ENCODE assay signal across 28 mouse cellular contexts in the genomic region with DNA sequence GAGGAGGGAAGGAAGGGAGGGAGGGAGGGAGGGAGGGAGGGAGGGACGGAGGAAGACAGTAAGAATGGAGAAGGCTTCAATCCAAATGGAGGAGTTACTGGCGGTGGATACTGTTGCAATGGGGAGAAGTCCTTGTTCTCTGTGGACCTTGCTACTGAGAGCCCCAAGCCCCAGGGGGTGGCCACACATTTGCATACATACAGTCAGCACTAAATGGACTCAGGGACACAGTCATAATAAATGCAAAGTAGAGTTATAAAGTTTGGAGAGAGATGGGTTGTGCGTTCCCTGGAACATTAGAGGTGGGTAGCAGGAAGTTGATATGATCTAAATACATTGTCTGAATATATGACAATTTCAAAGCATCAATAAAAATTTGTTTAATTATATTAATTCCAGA. TPM values are rescaled to one million over a fixed set of nuclear protein-coding genes. Genes with fewer than 3 reads are reported as not detected.
DNase-seq lines count a peak whose midpoint lies in the region; ATAC-seq lines count a peak whose summit lies in the region.
"Had no signal": no experiment of that assay in that cellular context is flagged by ENCODE, and none has a peak within 500 bp of the region (broad histone marks: within the 10 kb centered on the region; RNA-seq: fewer than 3 reads in every experiment).

No protein-coding gene starts in this region.

- WGBS in midbrain, embryonic 11.5 days, result 79% methylated on average over 3 of the region's 3 CpGs
- WGBS in midbrain, embryonic 15.5 days, result 84% methylated on average over 3 of the region's 3 CpGs

- ATAC-seq in midbrain, embryonic 11.5 days (ENCODE audit: low FRiP score), result no peak
- ATAC-seq in midbrain, embryonic 15.5 days (replicated peaks), result no peak
- ATAC-seq: CD4-positive, CD25-positive, alpha-beta regulatory T cell, adult 4 months; forebrain, embryonic 14.5 days; forebrain, embryonic 16.5 days had no signal

- no peak overlapping the region for H3K27ac ChIP-seq in midbrain, embryonic 11.5 days (ENCODE audit: low read depth, low read length)
- no peak overlapping the region for H3K27ac ChIP-seq in midbrain, embryonic 15.5 days
- H3K27ac ChIP-seq: embryonic facial prominence, embryonic 13.5 days; embryonic facial prominence, embryonic 15.5 days; forebrain, embryonic 10.5 days; forebrain, embryonic 12.5 days had no signal

- no peaks in the 10 kb centered on the region for H3K9me3 ChIP-seq in midbrain, embryonic 11.5 days (ENCODE audit: control insufficient read depth, low read length)
- no peaks in the 10 kb centered on the region for H3K9me3 ChIP-seq in midbrain, embryonic 15.5 days
- H3K9me3 ChIP-seq: embryonic facial prominence, embryonic 13.5 days; embryonic facial prominence, embryonic 15.5 days; forebrain, embryonic 10.5 days; forebrain, embryonic 12.5 days had no signal

- H3K4me2 ChIP-seq in midbrain, embryonic 11.5 days, result no peak overlapping the region
- no peak overlapping the region for H3K4me2 ChIP-seq in midbrain, embryonic 15.5 days
- H3K4me2 ChIP-seq: embryonic facial prominence, embryonic 13.5 days; embryonic facial prominence, embryonic 15.5 days; forebrain, embryonic 12.5 days had no signal

- H3K4me1 ChIP-seq in midbrain, embryonic 11.5 days (ENCODE audit: control insufficient read depth, insufficient read depth, low read length), result no peaks in the 10 kb centered on the region
- H3K4me1 ChIP-seq in midbrain, embryonic 15.5 days, result no peaks in the 10 kb centered on the region
- H3K4me1 ChIP-seq: embryonic facial prominence, embryonic 13.5 days; embryonic facial prominence, embryonic 15.5 days; forebrain, embryonic 10.5 days; forebrain, embryonic 12.5 days had no signal

- H3K27me3 ChIP-seq in midbrain, embryonic 11.5 days (ENCODE audit: control insufficient read depth, insufficient read depth, low read length), result no peaks in the 10 kb centered on the region
- H3K27me3 ChIP-seq in midbrain, embryonic 15.5 days (replicated peaks), result no peaks in the 10 kb centered on the region
- H3K27me3 ChIP-seq: embryonic facial prominence, embryonic 13.5 days; embryonic facial prominence, embryonic 15.5 days had no signal

- intact Hi-C loops in heart, postnatal 25 days (cut with DNase I), result no loop called here

- no peak overlapping the region for H3K9ac ChIP-seq in midbrain, embryonic 11.5 days (ENCODE audit: low read length)
- no peak overlapping the region for H3K9ac ChIP-seq in midbrain, embryonic 15.5 days
- H3K9ac ChIP-seq: embryonic facial prominence, embryonic 13.5 days; embryonic facial prominence, embryonic 15.5 days; forebrain, embryonic 12.5 days had no signal

- peak; percentile 31 for DNase-seq in heart, adult 11 months
- no peak for DNase-seq in heart, postnatal 25 days (ENCODE audit: low spot score)
- DNase-seq in midbrain, embryonic 11.5 days (ENCODE audit: low spot score, missing footprints), result peak; percentile 71
- peak; percentile 1 for DNase-seq in thymus, postnatal 4 days
- no peak for DNase-seq in thymus, adult 18-20 months
- DNase-seq: adrenal gland, adult 2 months; adrenal gland, postnatal 10 days; adrenal gland, postnatal 25 days; B cell, adult 2 months; cerebellum, adult 11 months; cerebellum, adult 18-20 months; cerebellum, adult 8-10 months; cerebellum, adult 9-11 months; cerebellum, postnatal 14 days; cerebellum, postnatal 36 days; embryo, embryonic 11 days had no signal

- H3K4me3 ChIP-seq in midbrain, embryonic 11.5 days (ENCODE audit: low read depth, low read length), result no peak overlapping the region
- no peak overlapping the region for H3K4me3 ChIP-seq in midbrain, embryonic 15.5 days
- H3K4me3 ChIP-seq: embryonic facial prominence, embryonic 13.5 days; embryonic facial prominence, embryonic 15.5 days; erythroblast, embryonic 14.5 days; forebrain, embryonic 10.5 days; forebrain, embryonic 12.5 days had no signal

- H3K36me3 ChIP-seq in midbrain, embryonic 11.5 days (ENCODE audit: control insufficient read depth, insufficient read depth, low read length), result no peaks in the 10 kb centered on the region
- no peaks in the 10 kb centered on the region for H3K36me3 ChIP-seq in midbrain, embryonic 15.5 days (replicated peaks)
- H3K36me3 ChIP-seq: embryonic facial prominence, embryonic 13.5 days; embryonic facial prominence, embryonic 15.5 days; forebrain, embryonic 10.5 days; forebrain, embryonic 12.5 days had no signal

RNA-seq across cellular contexts. Expression of gene Il9r, which starts 14.0 kb away (rescaled TPM):
- total RNA-seq in heart, postnatal 25 days (2021), result not detected
- polyA plus RNA-seq in midbrain, embryonic 11.5 days (2014; fragmentation: Nextera tagmentation; extraction: Ambion mirVana), result not detected in 2 replicates
- polyA plus RNA-seq in midbrain, embryonic 15.5 days (2015; fragmentation: Nextera tagmentation; extraction: Ambion mirVana), result not detected in 2 replicates
- total RNA-seq: adrenal gland, postnatal 25 days; common myeloid progenitor, adult 5-6 weeks had no signal
- polyA plus RNA-seq: adrenal gland, adult 2 months; brain, embryonic 14.5 days; embryonic facial prominence, embryonic 11.5 days; erythroblast, embryonic 14.5 days; forebrain, embryonic 10.5 days; forebrain, embryonic 12.5 days; forebrain, embryonic 14.5 days; forebrain, embryonic 16.5 days had no signal

RNA-seq across cellular contexts. Expression of gene Snrnp25, which starts 19.2 kb away (rescaled TPM):
- 10 to 100 TPM; 11.1 to 12.4 TPM for total RNA-seq in heart, postnatal 25 days (2021)
- polyA plus RNA-seq in midbrain, embryonic 11.5 days (2014; fragmentation: Nextera tagmentation; extraction: Ambion mirVana), result 77.0 and 87.0 TPM in 2 replicates
- 40.4 and 48.3 TPM in 2 replicates for polyA plus RNA-seq in midbrain, embryonic 15.5 days (2015; fragmentation: Nextera tagmentation; extraction: Ambion mirVana)

RNA-seq across cellular contexts. Expression of gene Rhbdf1, which starts 36.1 kb away (rescaled TPM):
- 10 to 100 TPM; 21.9 to 25.0 TPM for total RNA-seq in heart, postnatal 25 days (2021)
- 13.2 and 14.1 TPM in 2 replicates for polyA plus RNA-seq in midbrain, embryonic 11.5 days (2014; fragmentation: Nextera tagmentation; extraction: Ambion mirVana)
- 21.3 and 23.8 TPM in 2 replicates for polyA plus RNA-seq in midbrain, embryonic 15.5 days (2015; fragmentation: Nextera tagmentation; extraction: Ambion mirVana)

RNA-seq across cellular contexts. Expression of gene Mpg, which starts 40.3 kb away (rescaled TPM):
- 1 to 10 TPM; 5.1 to 6.0 TPM for total RNA-seq in heart, postnatal 25 days (2021)
- 24.8 and 27.2 TPM in 2 replicates for polyA plus RNA-seq in midbrain, embryonic 11.5 days (2014; fragmentation: Nextera tagmentation; extraction: Ambion mirVana)
- polyA plus RNA-seq in midbrain, embryonic 15.5 days (2015; fragmentation: Nextera tagmentation; extraction: Ambion mirVana), result 41.2 and 44.1 TPM in 2 replicates

Comparison
In these comparisons a context has a peak if more than half of its experiments do, and no peak if none do; other contexts are left out.
1. DNase-seq: peak in heart, adult 11 months (single experiment), midbrain, embryonic 11.5 days (single experiment) and thymus, postnatal 4 days (single experiment); none in heart, postnatal 25 days (single experiment) and thymus, adult 18-20 months (0 of 2).